Mouse (Mus musculus) left cerebral cortex, postnatal 14 days (tissue): ENCODE measurements at regions not wholly inside any gene's neighbourhood (a gene's known extent, or its start where the extent isn't known, plus 50 kb on each side); places are given as distances from the start of the nearest gene placed in this dataset.

Experiments
- DNase-seq, 2 experiments: peaks; one replicate each; pipeline ENCODE4 v3.0.0; 2021 to 2022; ENCODE audit warnings: low spot score in 2 of 2, mixed read lengths in 1 of 2
- intact Hi-C: fragments of 180-260 bp; cut with DNase I; formaldehyde crosslinking; loops from one replicate; pipeline ENCODE4 v1.15.1; 2025

DNA sequence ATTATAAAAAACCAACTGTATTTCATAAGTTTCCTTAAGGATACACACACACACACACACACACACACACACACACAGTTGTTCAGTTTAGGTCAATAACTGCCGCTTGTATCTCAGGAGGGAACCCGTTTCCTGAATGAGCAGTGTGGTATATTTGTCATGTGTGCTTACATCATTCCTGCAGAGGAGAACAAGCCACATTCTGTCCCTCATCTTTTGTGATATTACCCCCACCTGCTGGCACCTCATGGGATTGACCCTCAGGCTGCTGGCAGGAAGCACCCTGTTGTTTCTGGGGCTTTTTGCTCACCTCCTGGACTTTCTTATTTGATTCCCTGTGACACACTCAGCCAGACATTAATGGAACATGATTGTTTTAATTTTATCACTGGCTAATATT lies 66.4 kb upstream of the Htr1a start:
- DNase-seq = peak; percentile 78 to 80
- intact Hi-C loops = loop anchor here (2.0 to 5.0 kb wide), 2 partner anchors 110 to 430 kb away; no protein-coding TSS in a partner anchor

GRCm38 (mm10) chr13:105378587-105378986 lies 64.9 kb upstream of the Htr1a start:
- DNase-seq = no peak
- intact Hi-C loops = loop anchor here (5.0 kb wide), 1 partner anchor 431 kb away; no protein-coding TSS in a partner anchor

GRCm38 (mm10) chr13:105387016-105387772 lies 56.2 kb upstream of the Htr1a start:
- intact Hi-C loops = no loop called here
- no peak for DNase-seq
